Mouse (Mus musculus): ENCODE data around the gene Cyp3a44. TPM values are rescaled to one million over a fixed set of nuclear protein-coding genes. Genes with fewer than 3 reads are reported as not detected.

Cyp3a44 gene
- not detected in 2 replicates for polyA plus RNA-seq (2012; ENCODE audit: low replicate concordance)

GRCm38 (mm10) chr5:145805796-145806195 lies at the start of gene Cyp3a44:
Cyp3a44 (minus strand) TSS chr5:145805874.

Other genes starting within 250 kb of the Cyp3a44 start
- not detected in 2 replicates for gene Cyp3a41b, start 221.1 kb downstream of the Cyp3a44 start, polyA plus RNA-seq (2012; ENCODE audit: low replicate concordance)
- not detected in 2 replicates for gene Cyp3a41a, start 85.7 kb downstream of the Cyp3a44 start, polyA plus RNA-seq (2012; ENCODE audit: low replicate concordance)
- gene Cyp3a11, start 74.1 kb upstream of the Cyp3a44 start, polyA plus RNA-seq (2012; ENCODE audit: low replicate concordance): not detected in 2 replicates
- not detected in 2 replicates for gene Cyp3a25, start 203.7 kb upstream of the Cyp3a44 start, polyA plus RNA-seq (2012; ENCODE audit: low replicate concordance)

All from leukemia stem cell, adult 10-12 weeks (primary cell).